Mouse (Mus musculus): ENCODE measurements at regions not wholly inside any gene's neighbourhood (a gene's known extent, or its start where the extent isn't known, plus 50 kb on each side); places are given as distances from the start of the nearest gene placed in this dataset.

GRCm38 (mm10) chr11:89932231-89932865 lies 70.3 kb downstream of the Pctp start:
- DNase-seq, result no peak
- intact Hi-C loops (cut with DNase I), result no loop called here

GRCm38 (mm10) chr11:89929115-89929988 lies 73.3 kb downstream of the Pctp start:
- DNase-seq, result no peak
- intact Hi-C loops (cut with DNase I), result loop anchor here (10.0 kb wide), 2 partner anchors 385 to 765 kb away; no protein-coding TSS in a partner anchor

DNA sequence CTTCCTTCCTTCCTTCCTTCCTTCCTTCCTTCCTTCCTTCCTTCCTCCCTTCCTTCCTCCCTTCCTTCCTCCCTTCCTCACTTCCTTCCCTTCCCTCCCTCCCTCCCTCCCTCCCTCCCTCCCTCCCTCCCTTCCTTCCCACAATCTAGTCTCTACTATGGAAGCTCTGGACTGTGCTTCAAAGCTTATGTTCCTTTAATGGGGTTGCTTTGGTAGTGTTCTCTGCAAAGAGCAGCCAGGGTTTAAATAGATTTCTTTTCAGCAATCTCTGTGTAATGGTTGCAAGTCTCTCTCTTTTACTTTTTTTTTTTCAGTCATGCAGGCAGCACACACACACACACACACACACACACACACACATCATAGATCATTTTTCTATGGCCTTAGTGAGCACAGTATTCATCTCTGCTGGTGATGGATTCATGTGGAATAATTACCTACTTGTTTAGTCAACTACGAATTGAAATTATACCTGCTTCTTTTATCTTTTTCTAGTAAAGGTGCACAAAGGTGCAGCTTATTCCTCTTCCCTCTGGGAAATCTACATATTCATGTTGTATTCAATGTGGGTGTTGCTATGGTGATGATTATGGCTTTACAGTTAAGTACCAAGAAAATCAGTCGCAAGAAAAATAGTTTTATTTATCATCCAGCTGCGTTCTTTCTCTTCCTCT lies 75.1 kb downstream of the Pctp start:
- DNase-seq, result no peak
- intact Hi-C loops (cut with DNase I), result loop anchor here (10.0 kb wide), 2 partner anchors 383 to 763 kb away; no protein-coding TSS in a partner anchor

- peak; percentile 18 to 25 for DNase-seq
- intact Hi-C loops (cut with DNase I), result loop anchor here (5.0 to 10.0 kb wide), 4 partner anchors 200 to 758 kb away; no protein-coding TSS in a partner anchor
These were observed 80.1 kb downstream of the Pctp start for GRCm38 (mm10) chr11:89922551-89922950.

DNA sequence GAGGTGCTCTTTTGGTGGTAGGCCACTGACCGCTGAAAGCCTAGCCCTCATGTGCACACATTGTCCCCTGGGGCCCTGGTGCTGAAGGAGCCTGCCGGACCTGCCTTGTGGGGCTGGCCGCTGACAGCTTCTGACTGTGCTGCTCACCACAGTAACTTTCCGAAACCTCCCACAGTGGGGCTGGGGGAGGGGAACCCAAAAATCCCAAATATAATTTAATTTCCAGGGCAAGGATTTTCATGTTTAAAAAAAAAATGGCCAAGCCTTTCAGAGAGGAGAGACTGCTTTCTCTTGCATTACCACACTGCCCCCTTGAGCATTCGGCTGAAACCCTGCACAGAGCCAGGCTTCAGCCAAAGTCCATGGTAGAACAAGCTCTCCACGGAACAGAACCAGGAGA lies 81.5 kb downstream of the Pctp start:
- intact Hi-C loops (cut with DNase I), result loop anchor here (5.0 to 10.0 kb wide), 4 partner anchors 199 to 756 kb away; no protein-coding TSS in a partner anchor
- peak; percentile 38 to 52 for DNase-seq

GRCm38 (mm10) chr11:89915795-89916194 lies 86.9 kb downstream of the Pctp start:
- intact Hi-C loops (cut with DNase I), result no loop called here
- no peak for DNase-seq

DNA sequence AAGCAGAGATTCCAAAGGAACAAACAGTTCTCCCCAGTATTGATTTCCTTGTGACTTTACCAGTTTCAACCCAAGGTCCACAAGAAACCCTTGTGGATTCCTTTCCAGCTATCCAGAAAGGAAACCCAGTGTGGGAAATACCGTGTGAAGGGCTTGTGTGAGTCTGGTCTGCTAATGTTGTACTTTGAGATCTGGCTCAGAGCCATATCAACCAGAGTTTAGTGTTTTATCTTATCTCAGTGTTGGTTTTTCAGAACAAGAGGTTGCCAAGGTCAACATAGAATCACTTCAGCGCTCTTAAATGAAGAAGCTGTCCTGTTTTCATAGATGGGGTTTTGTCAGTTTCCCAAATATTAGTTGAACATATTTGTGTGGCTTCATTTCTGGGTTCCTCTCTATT lies 88.1 kb downstream of the Pctp start:
- DNase-seq, result no peak
- intact Hi-C loops (cut with DNase I), result no loop called here

DNA sequence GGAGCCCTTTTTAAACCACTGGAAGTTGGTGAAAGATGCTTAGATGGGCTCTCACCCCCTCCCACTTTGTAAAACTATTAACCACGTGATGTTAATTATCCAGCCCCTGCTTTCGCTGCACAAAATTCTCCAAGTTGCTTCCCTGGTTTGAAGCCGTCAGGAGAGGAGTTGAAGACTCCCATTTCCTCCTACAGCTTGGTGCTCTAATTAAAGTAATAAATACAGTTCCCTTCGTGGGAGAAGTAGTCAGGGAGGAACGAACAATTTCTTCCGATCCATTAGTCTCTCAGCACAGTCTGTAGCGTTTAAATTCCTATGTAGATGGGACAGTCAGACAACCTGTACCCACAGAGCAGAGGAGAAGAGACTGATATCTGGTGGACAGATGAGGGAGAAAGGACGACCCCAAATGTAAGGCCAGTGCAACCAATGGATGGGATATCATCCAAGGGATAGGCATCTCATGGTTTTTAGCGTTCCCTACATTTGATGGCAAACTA lies 101.4 kb downstream of the Pctp start:
- intact Hi-C loops (cut with DNase I), result no loop called here
- no peak for DNase-seq

GRCm38 (mm10) chr11:89898516-89898915 lies 104.2 kb downstream of the Pctp start:
- no peak for DNase-seq
- intact Hi-C loops (cut with DNase I), result no loop called here

DNA sequence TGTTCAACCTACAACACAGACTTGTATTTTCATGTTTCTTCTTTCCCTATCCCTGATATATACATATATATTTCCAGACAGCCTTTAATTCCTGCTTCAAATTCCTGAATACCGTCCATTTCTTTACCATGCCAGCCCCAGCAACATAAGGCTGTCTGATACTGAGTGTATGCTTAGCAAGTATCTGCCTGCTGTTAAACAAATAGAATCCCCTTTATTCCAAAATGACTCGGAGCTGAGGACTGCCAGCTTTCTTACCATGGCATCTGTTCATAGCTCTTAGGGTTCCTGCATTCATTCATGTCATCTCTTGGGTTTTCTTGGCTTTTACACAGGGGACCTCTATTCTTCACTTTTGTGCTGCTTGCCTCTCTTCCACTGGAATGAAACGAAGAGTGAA lies 105.8 kb downstream of the Pctp start:
- intact Hi-C loops (cut with DNase I), result no loop called here

GRCm38 (mm10) chr11:89871587-89871986 lies 94.1 kb upstream of the Ankfn1 start:
- intact Hi-C loops (cut with DNase I), result no loop called here
- no peak for DNase-seq

More for the DNA sequence above, 105.8 kb downstream of the Pctp start:
- no peak for DNase-seq

DNA sequence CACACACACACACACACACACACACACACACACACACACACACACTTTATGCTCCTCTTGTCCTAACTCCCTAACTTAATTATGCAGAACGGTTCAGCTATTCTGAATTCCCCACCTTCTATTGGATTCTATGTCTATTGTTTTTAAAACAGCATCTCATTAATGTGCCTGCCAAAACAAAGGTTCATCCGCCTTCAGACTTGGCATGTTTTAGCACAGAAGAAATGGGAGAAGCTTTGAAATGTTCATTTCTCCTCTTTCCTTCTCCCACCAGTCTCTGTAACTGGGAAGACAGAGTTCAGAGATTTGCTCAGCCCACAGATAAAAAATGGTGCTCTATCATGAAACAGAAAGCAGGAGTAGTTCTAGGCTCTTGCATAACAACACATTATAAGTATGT lies 90.1 kb upstream of the Ankfn1 start:
- no peak for DNase-seq
- intact Hi-C loops (cut with DNase I), result no loop called here

GRCm38 (mm10) chr11:89856184-89856769 lies 78.8 kb upstream of the Ankfn1 start:
- intact Hi-C loops (cut with DNase I), result no loop called here
- DNase-seq, result no peak

DNA sequence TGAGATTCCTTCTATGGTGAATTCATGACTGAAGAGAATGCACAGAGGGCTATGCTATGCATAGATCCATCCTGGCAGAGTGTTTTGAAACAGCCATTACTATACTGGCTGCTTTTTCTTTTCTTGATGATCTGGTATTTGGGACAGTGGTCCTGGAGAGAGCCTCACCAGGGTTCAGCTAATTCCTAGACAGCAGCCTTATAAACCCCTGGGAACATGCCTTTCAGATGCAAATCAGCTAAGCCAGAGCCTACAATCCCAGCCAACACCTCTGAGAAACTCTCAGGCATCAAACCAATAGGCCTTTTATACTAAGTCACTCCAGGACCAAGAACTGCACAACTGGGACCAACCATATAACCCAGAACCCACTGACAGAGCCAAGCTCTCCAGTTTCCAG lies 64.4 kb upstream of the Ankfn1 start:
- no peak for DNase-seq
- intact Hi-C loops (cut with DNase I), result no loop called here

- intact Hi-C loops (cut with DNase I), result no loop called here
- DNase-seq, result peak; percentile 56 to 61
These were observed 62.3 kb upstream of the Ankfn1 start for GRCm38 (mm10) chr11:89839671-89840327.

DNA sequence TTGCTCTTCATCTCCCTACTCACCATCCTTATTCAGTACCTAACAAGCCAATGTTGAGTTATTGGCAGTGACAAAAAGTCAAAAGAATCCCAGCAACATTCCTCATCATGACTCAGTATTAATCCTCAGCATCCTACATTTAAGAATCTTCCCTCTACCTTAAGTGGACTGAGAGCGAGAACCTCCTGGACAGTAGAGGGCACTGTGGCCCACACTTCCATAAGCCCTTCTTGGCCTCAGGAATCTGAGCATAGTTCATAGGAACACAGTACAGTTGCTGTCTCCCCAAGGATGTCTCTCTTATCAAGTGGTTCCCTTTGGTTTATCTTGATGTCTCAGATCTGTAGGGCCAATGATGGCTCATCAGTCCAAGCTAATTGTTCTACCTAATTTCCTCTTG lies 60.5 kb upstream of the Ankfn1 start:
- intact Hi-C loops (cut with DNase I), result no loop called here

GRCm38 (mm10) chr11:89836897-89837296 lies 59.4 kb upstream of the Ankfn1 start:
- intact Hi-C loops (cut with DNase I), result no loop called here
- no peak for DNase-seq

More for the DNA sequence above, 60.5 kb upstream of the Ankfn1 start:
- DNase-seq, result no peak

- intact Hi-C loops (cut with DNase I), result no loop called here
- DNase-seq, result no peak
These were observed 56.6 kb upstream of the Ankfn1 start for GRCm38 (mm10) chr11:89834068-89834467.

- DNase-seq, result peak; percentile 18 to 31
- intact Hi-C loops (cut with DNase I), result no loop called here
These were observed 54.2 kb upstream of the Ankfn1 start for GRCm38 (mm10) chr11:89831577-89832110.

All from heart, postnatal 10 days (tissue).